Mouse (Mus musculus): Measurements from ENCODE around the gene Spata1.

DNA sequence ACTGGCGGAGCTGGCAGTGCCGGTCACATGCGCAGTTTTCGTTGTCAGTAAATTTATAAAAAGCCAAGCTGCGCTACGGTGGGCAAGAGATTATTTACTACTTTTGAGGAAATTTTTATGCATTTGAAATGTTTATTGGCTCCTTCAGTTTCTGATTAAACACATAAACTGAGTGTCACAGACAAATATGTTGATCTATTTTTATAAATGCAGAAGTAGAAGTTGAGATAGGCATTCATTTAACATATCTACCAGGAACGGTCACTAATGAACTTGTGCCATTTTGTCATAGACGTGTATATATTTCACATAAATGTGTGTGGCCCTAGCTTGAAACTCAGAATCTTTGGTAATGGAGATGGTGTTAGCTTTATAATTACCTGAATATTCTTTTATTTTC lies 81.7 kb downstream of the Spata1 start:
- TF ChIP-seq CTCF (IDR thresholded peaks at IDR 0.05; ENCODE audit: low read depth, low read length) (no peak), POLR2A (IDR thresholded peaks at IDR 0.05; ENCODE audit: extremely low read depth, insufficient read depth, low read length) (no peak)

Measured in liver, adult 2 months (tissue).